Mouse (Mus musculus): ENCODE data around the gene Triml2.

Gene Triml2

GRCm38 (mm10) chr8:43180054-43180690, at the start of gene Triml2:
Gene Triml2, plus strand, starts transcription at chr8:43180541.
- DNase-seq (ENCODE audit: low spot score), result no peak

GRCm38 (mm10) chr8:43141386-43141785, 39.0 kb upstream of the Triml2 start, which contains the start of gene Triml1:
Gene Triml1, minus strand, starts transcription at chr8:43141486.
- no peak for DNase-seq (ENCODE audit: low spot score)

DNA sequence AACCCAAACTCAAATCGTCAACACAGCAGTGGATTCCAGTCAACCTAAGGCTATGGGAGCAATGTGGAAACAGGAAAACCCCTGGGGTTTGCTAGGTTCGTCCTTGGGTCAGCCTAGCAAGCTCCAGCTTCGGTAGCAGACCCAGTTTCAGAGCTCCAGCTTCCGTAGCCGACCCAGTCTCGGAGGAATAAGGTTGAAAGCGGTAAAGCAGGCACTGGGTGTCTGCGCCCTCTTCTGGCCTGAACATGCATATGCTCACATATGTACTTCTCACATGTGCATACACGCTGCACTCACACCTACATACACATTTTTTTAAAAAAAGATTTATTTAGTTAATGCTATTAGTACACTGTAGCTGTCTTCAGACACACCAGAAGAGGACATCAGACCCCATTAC, 31.0 kb upstream of the Triml2 start:
- DNase-seq (ENCODE audit: low spot score), result no peak

GRCm38 (mm10) chr8:43163255-43163654, 17.1 kb upstream of the Triml2 start:
- DNase-seq (ENCODE audit: low spot score), result no peak

DNA sequence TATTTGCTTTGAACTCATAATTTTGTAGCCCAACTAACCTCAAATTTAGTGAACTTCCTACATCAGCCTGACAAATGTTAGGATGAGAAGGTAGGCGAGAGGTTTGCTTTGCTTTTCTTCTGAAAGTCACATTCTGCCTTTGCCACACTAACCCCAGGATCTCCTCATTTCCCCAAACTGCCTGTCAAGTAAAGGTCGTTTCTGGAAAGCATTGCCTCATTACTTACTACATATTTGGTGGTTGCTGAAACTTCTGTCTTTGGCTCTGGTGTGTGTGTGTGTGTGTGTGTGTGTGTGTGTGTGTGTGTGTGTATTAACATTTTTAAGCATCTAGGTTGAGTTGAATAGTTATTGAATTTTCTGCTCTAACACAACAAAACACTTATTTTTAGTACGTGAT, 15.9 kb upstream of the Triml2 start:
- no peak for DNase-seq (ENCODE audit: low spot score)

- no peak for DNase-seq (ENCODE audit: low spot score)
Measured at GRCm38 (mm10) chr8:43168083-43168482, 12.3 kb upstream of the Triml2 start.

GRCm38 (mm10) chr8:43169249-43169755, 11.0 kb upstream of the Triml2 start:
- DNase-seq (ENCODE audit: low spot score), result no peak

GRCm38 (mm10) chr8:43176766-43177486, 3.4 kb upstream of the Triml2 start:
- DNase-seq (ENCODE audit: low spot score), result no peak

- DNase-seq (ENCODE audit: low spot score), result no peak
Measured at GRCm38 (mm10) chr8:43178263-43178662, 2.1 kb upstream of the Triml2 start.

DNA sequence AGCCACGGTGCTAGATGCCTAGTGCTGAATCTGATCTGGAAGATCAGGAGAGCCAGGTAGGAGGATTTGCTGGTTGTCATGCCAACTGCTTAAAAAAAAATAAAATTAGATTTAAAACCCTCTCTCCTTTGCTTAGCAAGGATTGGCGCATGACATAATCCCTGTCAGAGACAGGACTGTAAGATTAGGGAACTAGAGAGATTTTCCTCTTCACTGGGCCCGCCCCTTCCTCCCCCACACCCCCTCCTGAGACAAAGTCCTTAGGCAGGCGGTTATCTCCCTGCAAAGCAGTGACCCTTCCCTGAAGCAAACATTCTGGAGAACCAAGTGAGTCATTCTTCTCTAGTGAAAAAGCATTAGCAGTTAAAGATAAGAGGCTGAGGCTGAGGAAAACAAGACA, 1.2 kb upstream of the Triml2 start:
- DNase-seq (ENCODE audit: low spot score), result no peak

GRCm38 (mm10) chr8:43182281-43182680, 1.9 kb downstream of the Triml2 start:
- no peak for DNase-seq (ENCODE audit: low spot score)

DNA sequence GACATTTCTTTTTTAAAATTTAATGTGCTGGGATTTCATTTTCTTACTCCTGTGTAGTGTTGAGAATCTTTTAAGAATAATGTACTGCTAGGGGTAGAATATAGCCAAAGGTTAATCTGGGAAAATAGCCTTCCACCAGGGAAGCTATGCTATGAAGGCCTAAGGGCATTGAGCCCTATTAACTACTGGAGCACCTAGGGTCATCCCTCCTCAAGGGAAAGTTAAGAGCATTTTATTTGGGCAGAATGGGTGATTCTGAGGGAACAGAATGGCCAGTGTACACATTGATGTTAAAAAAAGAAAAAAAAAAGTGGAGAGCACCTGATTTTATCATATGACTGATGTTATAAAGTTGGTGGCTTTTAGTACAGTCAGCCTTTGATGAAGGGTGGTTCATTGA, 35.2 kb downstream of the Triml2 start:
- DNase-seq (ENCODE audit: low spot score), result no peak

DNA sequence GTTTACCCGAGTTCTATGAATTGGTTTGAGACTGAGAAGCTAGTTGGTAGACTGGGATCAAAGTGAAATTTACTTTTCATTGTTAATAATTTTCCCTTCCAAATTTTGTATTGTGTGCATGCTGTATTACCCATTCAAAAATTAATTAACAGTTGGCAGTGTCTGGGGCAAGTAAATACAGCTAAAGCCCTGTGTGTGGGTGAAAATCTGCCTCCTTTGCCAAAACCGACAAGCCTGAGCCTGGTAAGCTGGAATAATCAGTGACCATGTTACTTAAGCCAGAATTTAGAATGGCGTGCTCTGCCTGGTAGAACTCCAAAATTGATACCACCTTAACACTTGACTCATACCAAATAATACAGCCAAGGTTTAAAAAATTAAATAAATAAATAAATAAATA, 63.0 kb downstream of the Triml2 start:
- DNase-seq (ENCODE audit: low spot score), result no peak

Measured in T-cell, adult 2 months (primary cell).